Mouse (Mus musculus) lung, postnatal 0 days (tissue): ENCODE measurements around the gene Arhgap31.

Experiments
- CTCF ChIP-seq: IDR thresholded peaks from 2 replicates; pipeline ENCODE4 v1.5.1; 2016; ENCODE audit warnings: antibody characterized with exemption, mild to moderate bottlenecking
- EP300 ChIP-seq: IDR thresholded peaks from 2 replicates; pipeline ENCODE4 v1.6.1; 2016; ENCODE audit warnings: antibody characterized with exemption, mild to moderate bottlenecking, control low read depth

DNA sequence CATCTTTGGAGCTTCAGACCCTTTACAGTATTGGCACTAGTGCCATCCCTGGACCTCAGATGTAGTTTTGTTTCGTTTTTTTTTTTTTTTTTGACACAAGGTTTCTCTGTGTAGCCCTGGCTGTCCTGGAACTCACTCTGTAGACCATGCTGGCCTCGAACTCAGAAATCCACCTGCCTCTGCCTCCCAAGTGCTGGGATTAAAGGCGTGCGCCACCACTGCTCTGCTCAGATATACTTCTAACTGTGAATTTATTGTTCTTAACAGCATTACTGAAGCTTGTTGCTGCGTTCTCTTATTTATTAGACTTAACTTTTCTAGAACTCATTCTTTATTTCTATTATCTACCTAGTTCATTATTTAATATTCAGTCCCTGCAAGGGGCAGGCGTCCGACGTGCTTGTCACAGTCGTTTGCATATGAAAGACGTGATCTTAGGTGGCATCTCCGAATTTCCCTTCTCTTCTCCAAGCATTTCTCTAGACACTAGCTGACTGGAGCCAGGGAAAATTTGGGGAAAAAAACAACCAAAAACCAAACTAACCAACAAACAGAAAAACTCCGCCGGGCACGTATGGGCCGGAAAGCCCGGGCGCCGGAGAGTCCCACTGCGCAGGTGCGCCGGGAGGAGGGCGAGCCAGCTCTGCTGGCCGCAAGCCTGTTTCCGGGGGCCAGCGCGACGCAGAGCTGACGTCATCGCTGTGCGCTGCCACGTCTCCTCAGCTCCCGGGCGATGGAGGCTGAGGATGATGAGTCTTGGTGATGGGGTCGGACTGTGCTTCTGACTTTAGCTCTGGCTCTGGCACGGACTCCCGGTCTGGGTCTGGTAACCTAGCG is 150.7 kb downstream of the Arhgap31 start:
- TF ChIP-seq CTCF (no peak), EP300 (peak; percentile 32; the same call in 1 of the 2 replicates)
